Mouse (Mus musculus): ENCODE results near the gene Zfhx3.

The Zfhx3 gene

DNA sequence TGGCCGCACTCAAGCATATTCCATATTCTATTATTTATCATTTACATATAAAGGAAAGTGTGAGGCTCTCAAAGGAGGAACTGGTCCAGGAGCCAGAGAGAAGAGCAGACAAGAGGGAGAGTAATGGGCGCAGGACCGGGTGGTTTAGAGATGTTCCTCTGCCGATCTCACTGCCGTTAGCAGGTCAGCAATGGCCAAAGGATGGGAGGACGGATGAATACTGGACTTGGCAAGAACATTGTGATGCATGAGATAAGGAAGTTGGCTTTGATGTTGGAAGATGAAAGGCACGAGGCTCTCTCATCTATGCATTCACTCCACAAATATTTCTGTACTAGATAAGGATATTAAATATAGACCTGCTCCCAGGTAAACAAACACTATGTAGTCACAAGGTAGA lies 648.6 kb downstream of the Zfhx3 start:
- no peak for DNase-seq (ENCODE audit: low read depth in 2 of 2, low spot score in 2 of 2)

DNA sequence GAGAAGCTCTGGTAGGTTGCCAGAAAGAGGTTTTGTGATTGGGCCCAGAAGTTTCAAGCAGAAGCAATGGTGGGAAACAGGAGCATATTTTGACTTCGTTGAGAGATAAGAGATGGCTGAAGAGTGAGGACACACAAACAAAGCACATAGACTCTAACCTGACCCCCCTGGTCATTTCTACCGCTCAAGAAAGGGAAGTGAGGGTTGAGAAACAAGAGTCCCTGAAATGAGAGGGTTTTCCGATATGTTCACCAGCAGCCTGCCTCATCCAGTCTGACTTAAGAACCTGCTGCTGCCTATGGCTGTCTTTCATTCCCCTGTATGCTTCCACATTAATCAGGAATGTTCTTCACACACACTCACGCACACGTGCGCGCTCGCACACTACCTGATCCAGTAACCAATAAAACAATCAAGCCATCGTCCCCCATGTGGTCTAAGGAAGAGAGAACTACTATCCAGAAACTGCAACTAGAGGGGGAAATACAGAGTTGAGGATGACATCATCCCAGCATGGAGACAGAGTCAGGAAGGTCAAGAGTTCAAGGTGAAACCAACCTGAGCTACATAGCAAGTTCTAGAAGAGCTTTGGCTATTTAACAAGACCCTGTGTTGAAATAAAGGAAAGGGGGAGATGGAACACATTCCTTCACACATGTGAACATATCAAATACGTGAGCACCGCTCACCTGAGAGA lies 649.7 kb downstream of the Zfhx3 start:
- no peak for DNase-seq (ENCODE audit: low read depth in 2 of 2, low spot score in 2 of 2)

DNA sequence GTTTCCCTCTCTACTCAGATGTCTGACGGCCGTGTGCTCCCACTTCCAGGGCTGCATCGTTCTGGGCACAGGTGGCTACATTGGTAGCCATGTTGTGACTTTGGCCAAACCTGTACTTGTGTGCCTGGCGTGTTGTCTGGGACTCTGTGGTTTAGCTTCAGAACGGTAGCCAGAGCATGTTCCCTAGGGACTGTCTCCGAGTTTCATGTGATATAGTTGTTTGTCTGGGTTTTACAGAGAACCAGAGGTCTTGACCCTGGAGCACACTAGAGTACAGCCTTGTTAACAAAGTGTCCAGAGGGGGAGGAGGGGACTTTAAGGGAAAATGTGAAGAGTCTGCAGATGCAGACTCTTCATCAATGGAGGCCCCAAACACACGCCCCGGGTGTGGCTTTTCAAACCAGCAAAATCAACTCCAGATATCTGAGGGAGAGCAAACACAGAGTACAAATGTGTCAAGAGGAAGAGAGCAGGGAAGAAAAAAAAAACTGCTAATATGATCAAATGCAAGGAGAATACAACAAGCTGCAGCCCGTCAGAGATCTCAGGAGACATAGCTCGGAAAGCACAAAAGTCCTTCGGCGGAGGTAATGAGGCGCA lies 650.6 kb downstream of the Zfhx3 start:
- DNase-seq (ENCODE audit: low read depth in 2 of 2, low spot score in 2 of 2), result no peak

DNA sequence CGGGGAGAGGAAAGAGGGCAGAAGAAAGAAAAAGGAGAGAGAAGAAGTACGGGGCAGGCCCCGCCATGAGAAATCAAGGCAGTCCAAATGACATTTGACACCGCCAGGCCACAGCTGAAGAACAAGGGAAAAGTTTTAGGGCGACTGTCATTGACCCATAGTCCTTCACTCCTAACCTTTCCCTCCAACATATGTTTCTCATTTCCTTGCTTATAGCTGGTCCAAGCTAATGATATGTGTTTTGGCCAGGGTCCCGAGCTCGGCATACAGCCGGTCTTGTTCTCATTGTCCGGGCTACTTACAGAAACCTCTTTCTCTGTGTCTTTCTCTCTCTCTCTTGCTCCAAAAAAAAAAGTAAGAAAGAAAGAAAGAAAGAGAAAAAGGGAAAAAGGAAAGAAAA lies 651.4 kb downstream of the Zfhx3 start:
- no peak for DNase-seq (ENCODE audit: low read depth in 2 of 2, low spot score in 2 of 2)

DNA sequence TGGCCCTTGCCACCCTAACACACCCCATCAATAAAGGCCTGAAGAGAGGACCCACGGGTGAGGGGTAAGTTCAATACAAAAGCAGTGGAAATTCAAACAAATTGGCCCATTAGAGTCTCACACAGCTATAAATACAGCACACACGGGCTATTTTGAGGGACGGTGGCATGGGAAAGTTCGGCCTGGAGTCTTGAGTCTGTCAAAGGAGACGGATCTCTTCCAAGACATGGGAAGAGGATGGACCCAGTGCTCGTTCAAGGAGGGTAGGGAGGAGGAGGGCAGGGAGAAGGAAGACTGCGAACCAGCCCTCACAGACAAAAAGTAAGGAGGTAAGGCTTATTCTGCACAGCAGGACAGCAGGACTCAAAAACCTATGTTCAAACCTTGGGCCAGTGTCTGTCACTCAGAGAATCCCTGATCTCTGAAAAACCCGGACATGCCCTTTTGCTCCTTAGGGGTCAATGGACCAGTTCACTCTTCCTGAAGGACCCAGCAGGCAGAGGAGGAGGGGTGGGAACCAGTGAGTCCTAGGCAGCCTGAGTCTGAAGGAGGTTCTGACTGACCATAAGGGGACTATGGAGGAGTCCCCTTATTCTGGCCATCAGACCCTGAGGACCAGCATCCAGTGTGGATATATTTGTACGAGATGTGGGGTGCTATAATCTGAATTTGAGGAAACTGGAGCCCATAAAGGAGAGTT lies 652.1 kb downstream of the Zfhx3 start:
- DNase-seq (ENCODE audit: low read depth in 2 of 2, low spot score in 2 of 2), result no peak

DNA sequence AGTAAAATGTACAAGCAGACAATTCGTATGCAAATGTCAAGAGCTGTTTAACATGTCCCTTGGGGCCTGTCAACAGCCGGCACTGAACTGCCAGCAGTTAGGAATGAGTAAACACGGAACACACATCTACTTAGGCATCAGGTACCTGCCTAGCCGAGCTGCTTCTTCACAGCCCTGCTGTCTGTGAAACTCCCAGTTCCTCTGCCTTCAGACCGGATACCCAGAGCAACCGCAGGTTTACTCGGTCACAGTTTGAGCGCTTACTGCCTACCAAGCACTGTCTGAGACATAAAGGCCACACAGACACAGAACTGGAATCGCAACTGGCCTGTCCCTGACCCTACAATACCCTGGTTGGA lies 652.6 kb downstream of the Zfhx3 start:
- no peak for DNase-seq (ENCODE audit: low read depth in 2 of 2, low spot score in 2 of 2)

DNA sequence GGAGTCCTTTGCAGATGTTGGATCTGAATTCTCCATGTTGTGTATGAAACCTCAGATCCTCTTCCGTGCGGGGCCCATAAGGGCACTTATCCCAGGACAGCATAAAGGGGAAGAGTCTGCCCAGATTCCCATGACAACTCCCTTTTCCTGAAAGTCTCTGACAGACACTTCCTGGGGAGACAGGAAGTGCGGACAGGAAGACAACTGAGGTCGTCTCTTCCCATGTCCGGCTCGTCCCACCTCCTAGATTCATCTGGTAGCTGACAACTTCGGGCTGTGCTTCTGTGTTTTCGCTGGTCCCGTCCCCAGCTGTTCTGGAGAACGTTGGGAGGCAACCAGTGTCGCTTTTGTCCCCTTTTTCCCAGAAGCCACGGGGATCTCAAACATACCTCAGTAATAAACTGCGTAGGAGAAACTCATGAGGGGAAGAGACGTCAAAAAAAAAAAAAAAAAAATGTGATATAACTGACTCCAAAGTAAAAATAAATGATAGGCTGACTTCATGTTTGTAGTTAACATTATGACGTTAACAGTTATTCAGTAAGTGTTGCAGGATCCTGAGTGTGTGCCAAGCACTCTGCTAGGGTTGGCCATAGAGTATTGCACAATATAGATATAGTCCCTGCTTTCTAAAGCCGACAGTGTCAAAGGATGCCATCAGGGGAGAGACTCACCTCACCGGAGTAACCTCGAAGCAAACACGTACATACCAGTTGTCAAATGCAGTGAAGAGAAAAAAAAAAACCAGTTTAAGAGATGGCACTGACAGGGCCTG lies 653.5 kb downstream of the Zfhx3 start:
- no peak for DNase-seq (ENCODE audit: low read depth in 2 of 2, low spot score in 2 of 2)

DNA sequence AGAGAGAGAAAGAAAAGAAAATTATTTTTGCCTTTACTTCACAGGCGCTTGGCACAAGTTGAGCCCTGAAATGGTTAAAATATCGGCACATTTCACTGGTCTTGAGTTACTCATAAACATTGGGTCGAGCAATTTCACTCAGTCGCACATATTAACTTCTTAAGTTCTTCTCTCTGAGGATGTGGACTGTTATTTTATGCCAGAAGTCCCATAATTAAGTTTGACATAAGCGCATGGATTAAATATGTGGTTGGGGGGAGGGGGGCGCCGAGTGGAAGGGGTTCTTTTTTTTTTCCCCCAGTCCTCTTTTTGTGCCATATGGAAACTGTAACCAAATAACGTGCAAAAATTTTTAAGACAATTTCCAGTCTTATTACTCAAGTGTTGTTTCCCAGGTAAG lies 656.6 kb downstream of the Zfhx3 start:
- DNase-seq (ENCODE audit: low read depth in 2 of 2, low spot score in 2 of 2), result no peak

DNA sequence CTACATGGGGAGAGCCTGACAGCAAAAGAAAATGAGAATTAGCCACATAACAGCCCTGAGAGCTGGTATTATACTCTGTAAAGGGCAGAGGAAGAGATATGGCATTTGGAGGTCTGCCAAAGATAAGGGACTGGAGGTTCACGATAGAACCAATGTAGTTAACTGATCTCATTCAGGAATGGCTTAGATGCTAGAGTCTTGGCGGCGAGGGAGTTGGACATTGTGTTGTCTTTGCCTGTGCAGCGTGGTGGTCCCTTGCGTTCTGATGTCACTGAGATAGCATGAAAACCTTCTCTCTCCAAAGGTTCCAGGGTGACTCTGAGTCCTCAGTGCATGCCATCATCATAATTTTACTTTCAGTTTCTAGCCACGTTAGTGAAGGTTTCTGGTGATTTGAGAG lies 657.1 kb downstream of the Zfhx3 start:
- DNase-seq (ENCODE audit: low read depth in 2 of 2, low spot score in 2 of 2), result no peak

DNA sequence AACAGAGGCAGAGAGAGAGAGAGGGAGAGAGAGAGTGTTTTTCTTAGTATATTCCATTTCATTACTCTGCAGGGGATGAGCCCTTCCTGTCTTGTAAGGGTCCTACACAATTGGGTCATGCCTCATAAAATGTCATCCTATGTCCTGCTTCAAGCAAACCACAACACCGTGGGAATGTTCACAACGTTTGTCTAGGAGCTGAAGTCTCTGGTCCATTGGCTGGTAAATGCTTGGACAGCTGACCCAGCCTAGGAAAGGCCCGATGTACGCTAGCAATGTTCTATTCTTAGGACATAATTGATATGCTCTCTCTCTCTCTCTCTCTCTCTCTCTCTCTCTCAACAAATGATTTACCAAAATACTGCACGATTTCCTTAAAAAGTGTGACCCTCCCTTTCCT lies 666.2 kb downstream of the Zfhx3 start:
- no peak for DNase-seq (ENCODE audit: low read depth in 2 of 2, low spot score in 2 of 2)

DNA sequence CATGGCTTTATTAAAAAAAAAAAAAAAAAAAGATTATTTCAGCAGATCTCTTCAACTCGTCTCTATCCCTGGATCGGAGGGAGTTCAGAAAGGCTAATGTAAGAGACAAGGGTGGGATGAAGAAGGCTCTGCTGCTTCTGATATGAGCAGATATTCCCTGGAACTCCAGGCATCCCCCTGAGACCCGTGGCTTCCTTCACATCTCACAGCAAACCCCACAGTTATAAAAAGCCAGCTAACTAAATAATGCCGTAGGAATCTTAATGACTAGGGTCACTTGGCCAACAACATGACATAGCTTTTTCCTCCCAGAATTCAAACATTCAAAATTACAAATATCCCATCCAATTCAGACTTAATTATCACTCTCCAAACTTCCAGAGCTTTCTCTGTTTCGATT lies 666.7 kb downstream of the Zfhx3 start:
- DNase-seq (ENCODE audit: low read depth in 2 of 2, low spot score in 2 of 2), result no peak

DNA sequence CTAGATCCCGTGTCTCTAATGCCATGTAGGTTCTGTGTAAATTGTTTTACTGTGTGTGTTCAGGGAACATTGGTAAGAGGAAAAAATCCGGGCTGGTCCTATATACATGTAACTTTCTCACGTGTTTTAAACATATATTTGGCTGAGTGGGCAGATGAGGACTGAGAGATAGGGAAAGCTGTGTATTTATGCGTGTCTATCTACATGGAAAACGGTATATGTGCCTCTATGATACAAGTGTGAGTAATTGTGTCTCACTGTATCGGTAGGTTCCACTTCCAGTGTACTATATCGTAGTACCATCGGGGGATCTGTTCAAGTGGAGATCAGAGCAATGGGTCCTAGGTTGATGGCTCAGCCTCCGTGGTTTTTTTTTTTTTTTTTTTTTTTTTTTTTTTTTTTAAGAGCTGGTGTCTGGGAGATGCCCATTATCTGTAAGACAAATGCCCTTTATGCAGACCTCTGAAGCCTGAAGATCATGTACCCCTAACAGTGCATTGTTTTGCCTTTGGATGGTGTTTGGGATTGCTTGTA lies 668.8 kb downstream of the Zfhx3 start:
- no peak for DNase-seq (ENCODE audit: low read depth in 2 of 2, low spot score in 2 of 2)

DNA sequence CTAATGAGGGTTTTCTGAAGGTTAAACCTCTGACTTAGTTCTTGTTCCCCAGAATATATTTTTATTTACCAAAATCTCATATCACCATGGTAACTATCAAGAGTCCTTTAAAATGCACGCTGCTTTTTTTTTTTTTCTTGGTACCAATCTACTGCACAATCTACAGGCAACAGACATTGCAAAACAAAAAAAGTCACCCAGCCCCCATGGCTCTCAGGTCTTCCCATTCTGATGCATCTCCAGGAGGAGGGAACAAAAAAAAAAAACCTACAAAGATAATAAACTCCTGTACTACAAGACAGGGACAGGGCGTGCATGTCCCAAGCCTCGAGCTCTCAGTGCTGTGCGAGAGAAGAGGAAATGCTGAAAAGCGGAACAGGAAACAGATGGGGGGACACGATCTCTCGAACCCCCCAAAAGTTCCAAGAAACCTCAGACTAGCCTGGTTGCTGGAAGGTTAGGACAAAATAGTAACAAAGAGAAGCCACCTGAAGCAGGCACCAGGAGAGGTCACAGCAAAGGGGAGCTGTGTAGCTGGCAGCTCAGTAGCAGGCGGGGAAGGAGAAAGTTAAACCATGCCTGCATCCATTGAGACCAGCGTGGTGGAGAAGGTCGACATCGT lies 669.5 kb downstream of the Zfhx3 start:
- no peak for DNase-seq (ENCODE audit: low read depth in 2 of 2, low spot score in 2 of 2)

DNA sequence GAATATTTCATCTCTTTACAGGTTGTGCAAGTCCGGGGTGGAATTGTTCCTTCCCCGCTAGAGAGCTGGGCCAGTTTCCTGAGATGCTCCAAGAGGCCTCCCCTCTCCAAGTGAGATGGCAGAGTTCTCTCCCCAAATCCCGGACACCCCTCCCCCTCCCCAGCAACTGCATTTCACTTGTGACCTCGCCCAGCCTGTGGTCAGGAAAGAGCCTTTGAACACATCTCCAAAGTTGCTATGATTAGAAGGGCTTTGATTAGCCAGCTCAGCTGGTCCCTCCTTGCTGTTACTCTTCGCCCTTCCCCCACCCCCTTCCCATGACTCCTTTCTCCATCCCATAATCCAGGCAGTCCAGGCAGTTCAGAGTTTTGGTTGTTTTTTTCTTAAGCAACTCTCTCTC lies 670.4 kb downstream of the Zfhx3 start:
- no peak for DNase-seq (ENCODE audit: low read depth in 2 of 2, low spot score in 2 of 2)

DNA sequence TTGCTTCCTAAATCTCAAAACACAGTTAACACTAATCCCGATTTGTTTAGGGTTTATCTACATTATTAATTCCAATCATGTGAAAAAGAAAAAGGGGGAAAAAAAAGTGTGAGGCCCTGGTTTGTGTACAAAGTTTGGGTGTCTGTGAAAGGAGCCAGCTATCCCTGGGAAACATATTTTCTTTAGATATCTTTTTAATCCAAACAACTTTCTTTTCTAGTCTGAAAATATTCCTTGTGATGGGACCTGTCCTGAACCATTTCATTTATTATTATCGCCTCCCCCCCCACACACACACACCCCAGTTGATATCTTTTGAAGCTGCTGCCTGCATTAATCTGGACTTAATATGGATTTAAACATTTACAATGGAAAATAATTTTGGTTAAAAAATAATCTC lies 670.8 kb downstream of the Zfhx3 start:
- no peak for DNase-seq (ENCODE audit: low read depth in 2 of 2, low spot score in 2 of 2)

DNA sequence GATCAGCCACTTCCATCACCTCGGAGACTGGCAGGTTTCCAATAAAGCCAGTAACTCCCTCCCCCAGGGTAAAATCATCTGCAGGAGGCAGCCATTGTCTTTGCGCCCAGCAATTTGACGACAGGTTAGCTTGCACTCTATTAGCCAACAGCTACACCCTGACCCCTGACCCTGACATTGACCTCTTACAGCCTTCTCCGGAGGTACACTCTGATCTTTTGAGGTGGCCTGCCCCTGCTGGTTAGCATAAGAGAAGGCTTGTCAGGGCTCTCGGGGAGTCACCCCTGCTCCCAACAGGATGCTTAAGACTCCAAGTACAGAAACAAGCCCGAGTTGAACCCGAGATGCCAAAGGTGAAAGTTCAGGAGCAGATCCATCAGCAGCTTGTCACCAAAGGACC lies 678.9 kb downstream of the Zfhx3 start:
- DNase-seq (ENCODE audit: low read depth in 2 of 2, low spot score in 2 of 2), result no peak

DNA sequence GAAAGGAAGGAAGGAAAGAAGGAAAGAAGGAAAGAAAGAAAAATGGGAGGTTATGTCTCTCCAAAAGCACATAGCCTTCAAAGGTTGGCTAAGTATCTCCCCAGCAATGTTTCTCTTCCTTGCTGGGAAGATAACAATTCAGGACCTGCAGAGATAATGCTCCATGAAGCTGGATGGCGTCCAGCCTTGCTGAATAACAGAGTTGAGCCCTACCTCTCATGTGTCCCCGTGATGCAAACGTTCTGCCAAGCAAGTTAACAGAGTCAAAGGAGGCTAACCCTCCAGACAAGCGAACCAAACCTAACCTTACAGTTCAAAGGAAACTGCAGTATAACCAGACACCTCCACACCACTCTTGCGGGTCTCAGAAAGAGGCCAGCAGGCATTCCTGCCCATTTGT lies 681.2 kb downstream of the Zfhx3 start:
- DNase-seq (ENCODE audit: low read depth in 2 of 2, low spot score in 2 of 2), result no peak

DNA sequence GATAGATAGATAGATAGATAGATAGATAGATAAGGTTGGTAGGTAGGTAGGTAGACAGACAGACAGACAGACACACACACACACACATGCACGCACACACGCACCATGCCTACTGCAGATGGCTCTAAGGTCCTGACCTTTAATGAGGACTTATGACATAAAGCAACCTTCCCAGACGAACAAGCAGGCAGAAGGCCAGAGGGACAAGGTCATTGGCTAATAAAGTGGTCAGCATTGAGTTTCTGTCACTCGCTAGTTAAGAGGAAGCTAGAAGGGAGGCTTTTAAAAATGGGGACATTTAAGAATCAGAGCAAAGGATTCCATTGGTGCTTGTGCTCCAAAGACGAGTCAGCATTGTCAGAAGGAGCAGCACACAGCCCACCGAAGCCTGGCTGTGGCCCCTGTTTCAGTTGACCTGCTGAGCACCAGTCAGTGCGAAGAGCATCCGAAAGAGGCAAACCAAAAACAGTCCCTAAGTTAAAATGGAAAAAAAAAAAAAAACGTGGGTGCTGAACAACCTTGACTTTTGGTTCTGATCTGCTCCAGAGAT lies 683.2 kb downstream of the Zfhx3 start:
- no peak for DNase-seq (ENCODE audit: low read depth in 2 of 2, low spot score in 2 of 2)

DNA sequence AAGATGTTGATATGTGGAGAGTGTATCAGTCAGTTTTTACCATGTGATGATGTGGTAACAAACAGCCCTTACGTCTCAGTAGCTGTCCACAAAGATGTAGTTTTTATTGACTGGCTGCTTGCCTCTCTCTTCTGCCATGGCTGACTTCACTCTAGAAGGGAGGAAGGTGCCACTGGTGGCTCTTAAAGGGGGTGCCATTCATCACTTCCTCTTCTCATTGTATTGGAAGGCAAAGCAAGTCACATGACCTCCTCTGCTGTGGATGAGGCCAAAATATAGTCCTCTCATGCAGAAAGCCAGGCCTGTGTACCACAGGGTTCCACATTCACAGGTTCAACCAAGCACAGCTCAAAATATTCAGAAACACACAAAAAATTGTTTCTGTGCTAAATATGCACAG lies 688.6 kb downstream of the Zfhx3 start:
- DNase-seq (ENCODE audit: low read depth in 2 of 2, low spot score in 2 of 2), result no peak

DNA sequence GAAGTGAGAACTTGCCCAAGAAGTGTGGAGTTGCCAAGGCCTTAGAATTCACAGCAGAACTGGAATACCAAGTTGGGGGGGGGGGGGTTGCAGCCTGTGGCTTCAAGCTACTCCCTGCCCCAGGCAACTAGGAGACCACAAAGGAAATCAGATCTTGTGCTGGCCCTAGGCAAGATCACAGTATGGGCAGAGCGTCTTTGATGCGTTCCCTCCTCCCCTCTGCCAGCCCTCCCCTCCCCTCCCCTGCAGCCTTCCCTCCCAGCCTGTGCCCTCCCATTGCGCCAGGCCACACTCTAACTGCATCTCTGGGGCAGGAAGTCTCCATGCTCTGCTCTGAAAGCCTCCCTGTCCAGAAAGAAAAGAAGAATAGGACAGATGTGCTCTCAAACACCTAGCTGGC lies 691.8 kb downstream of the Zfhx3 start:
- no peak for DNase-seq (ENCODE audit: low read depth in 2 of 2, low spot score in 2 of 2)

DNA sequence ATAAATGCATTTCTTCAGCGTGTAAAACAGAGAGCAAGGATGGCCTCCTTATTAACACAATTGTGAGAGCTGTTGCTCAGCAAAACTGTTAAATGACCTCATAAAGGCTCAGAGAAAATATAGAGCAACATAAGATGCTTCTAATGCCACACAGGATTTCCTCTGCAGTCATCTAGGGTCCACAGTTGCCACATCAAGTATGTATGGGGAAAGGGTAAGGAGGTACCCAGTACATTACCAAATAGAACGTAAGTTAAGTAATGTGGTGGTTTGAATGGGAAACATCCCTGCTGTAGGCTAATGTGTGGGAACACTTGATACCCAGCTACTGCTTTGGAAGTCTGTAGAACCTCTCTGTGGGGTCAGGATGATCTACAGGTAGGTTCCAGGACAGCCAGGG lies 695.4 kb downstream of the Zfhx3 start:
- no peak for DNase-seq (ENCODE audit: low read depth in 2 of 2, low spot score in 2 of 2)
